Mouse (Mus musculus): ENCODE results near the gene Zfp987. TPM values are rescaled to one million over a fixed set of nuclear protein-coding genes. Genes with fewer than 3 reads are reported as not detected.

The Zfp987 gene
- total RNA-seq, 2 experiments from 2014 or later = not detected

DNA sequence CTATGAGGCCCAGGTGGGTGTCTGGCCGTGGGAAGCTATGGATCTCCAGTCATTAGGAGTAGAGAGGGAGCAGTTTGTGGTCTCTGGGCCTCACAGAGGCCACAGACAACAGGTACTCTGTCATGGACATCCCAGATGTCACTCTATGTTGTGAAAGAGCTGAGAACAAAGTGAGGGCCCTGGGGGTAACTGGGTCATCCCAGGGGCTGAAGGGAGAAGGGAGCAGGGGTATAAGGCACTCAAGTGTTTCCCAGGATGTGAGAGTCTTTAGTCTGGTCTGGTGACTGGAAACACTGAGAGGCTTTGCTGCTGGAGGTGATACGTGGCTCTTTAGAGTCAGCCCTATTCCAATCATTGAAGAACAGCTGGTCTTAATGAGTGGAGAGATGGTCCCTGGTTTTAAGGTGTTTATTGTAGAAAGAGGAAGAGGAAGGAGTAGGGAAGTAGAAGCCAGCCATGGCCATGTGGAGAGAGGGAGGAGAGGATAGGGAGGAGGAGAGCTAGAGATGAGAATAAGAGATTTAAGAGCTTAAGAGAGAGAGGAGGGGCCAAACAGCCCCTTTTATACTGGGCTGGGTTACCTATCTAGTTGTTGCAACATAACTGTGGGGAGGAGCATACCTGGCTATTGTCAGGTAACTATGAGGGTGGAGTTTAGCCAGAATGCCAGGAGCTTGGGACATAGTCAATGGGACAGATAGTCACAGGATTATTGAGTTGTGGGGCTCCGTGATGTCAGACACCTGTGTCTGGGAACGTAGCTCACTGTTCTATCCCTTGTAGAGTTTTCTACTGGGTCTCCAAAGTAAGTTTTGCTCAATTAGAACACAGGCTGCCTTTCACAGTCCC is 76.5 kb downstream of the Zfp987 start:
- peak; percentile 12 to 13 for DNase-seq

Other genes with a start within 250 kb of the Zfp987 start
- gene Zfp986, start 228.5 kb upstream of the Zfp987 start, total RNA-seq (2021) = not detected
- gene Zfp600, start 59.5 kb downstream of the Zfp987 start, total RNA-seq (2021) = under 1 TPM in 1 of 2 experiments, not detected in 1; 0.05 TPM